Mouse (Mus musculus) megakaryocyte, embryonic 14.5 days (primary cell): ENCODE data around the gene Fam193b.

Source experiments
- FLI1 ChIP-seq: IDR thresholded peaks from 2 replicates; pipeline ENCODE4 v1.6.1; 2012; ENCODE audit warnings: low read length, inconsistent platforms, mixed read lengths
- GATA1 ChIP-seq: IDR thresholded peaks from 3 replicates; pipeline ENCODE4 v1.6.1; 2012; ENCODE audit warnings: mixed read lengths, low read length, inconsistent platforms, borderline replicate concordance

DNA sequence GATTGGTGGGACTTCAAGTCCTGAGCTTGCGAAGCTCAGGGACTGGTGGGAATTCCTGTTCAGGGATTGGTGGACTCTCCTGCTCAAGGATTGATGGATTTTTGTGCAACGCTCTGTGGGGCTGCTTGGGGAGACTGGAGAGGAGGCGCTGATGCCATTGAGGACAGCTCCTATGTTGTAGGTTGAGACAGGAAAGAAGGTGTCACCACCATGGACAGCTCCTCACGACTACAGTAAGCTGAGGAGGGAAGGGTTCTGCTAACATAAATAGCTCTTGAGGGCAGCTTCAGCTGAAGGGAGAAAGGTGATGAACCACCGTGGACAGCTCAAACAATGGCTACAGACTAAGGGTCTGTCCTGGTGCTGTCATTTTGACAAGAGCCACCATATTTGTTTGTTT is 5.0 kb upstream of the Fam193b start:
- TF ChIP-seq GATA1 (no peak), FLI1 (no peak)
